Mouse (Mus musculus) megakaryocyte, embryonic 14.5 days (primary cell): Measurements from ENCODE around the gene Cachd1.

ENCODE experiments used
- FLI1 ChIP-seq: IDR thresholded peaks from 2 replicates; pipeline ENCODE4 v1.6.1; 2012; ENCODE audit warnings: low read length, inconsistent platforms, mixed read lengths
- GATA1 ChIP-seq: IDR thresholded peaks from 3 replicates; pipeline ENCODE4 v1.6.1; 2012; ENCODE audit warnings: mixed read lengths, low read length, inconsistent platforms, borderline replicate concordance

- TF ChIP-seq FLI1: no peak
- TF ChIP-seq GATA1: no peak
Observed at GRCm38 (mm10) chr4:100828737-100829136, 52.3 kb downstream of the Cachd1 start.
